Mouse (Mus musculus) C3H10T1/2 (cell line): ENCODE measurements around the gene Egr4. TPM values are rescaled to one million over a fixed set of nuclear protein-coding genes. Genes with fewer than 3 reads are reported as not detected.

Source experiments
- polyA plus RNA-seq, 2 experiments: library from polyadenylated mRNA; unstranded; fragments of >200 nt; fragmentation: generic; extraction: Trizol; gene quantifications; one replicate each; pipeline ENCODE4 v1.2.1; 2012; ENCODE audit warnings: missing spikeins in 2 of 2

Gene Egr4
- under 1 TPM in 1 of 2 experiments, not detected in 1; 0.05 TPM for polyA plus RNA-seq

GRCm38 (mm10) chr6:85513531-85513910, at the start of gene Egr4:
Egr4 (minus strand) TSS chr6:85513589.

GRCm38 (mm10) chr6:85502911-85503250, 10.5 kb downstream of the Egr4 start, which contains the start of gene Fbxo41:
Fbxo41 (minus strand) TSS chr6:85502994.

Other genes starting within 250 kb of the Egr4 start
- gene Sfxn5, start 180.2 kb downstream of the Egr4 start, polyA plus RNA-seq = 1 to 10 TPM; 1.7 to 4.7 TPM
- 10 to 100 TPM; 11.9 to 22.5 TPM for gene Rab11fip5, start 139.0 kb downstream of the Egr4 start, polyA plus RNA-seq
- not detected for gene Noto, start 89.7 kb downstream of the Egr4 start, polyA plus RNA-seq
- 10 to 100 TPM; 28.8 to 51.0 TPM for gene Smyd5, start 81.6 kb downstream of the Egr4 start, polyA plus RNA-seq
- 100 to 1,000 TPM; 216 to 364 TPM for gene Cct7, start 62.1 kb downstream of the Egr4 start, polyA plus RNA-seq
- 10 to 100 TPM; 35.4 to 45.0 TPM for gene Pradc1, start 61.6 kb downstream of the Egr4 start, polyA plus RNA-seq
- gene Fbxo41, start 10.6 kb downstream of the Egr4 start, polyA plus RNA-seq = under 1 TPM; under 0.01 to 0.02 TPM
- 1 to 10 TPM in 1 of 2 experiments, under 1 TPM in 1; 0.07 to 1.2 TPM for gene Alms1, start 73.9 kb upstream of the Egr4 start, polyA plus RNA-seq
- gene Nat8f7, start 199.6 kb upstream of the Egr4 start, polyA plus RNA-seq = under 1 TPM in 1 of 2 experiments, not detected in 1; 0.28 TPM